Mouse (Mus musculus) cerebellum, adult 2 months (tissue): ENCODE measurements around the gene Gga1. TPM values are rescaled to one million over a fixed set of nuclear protein-coding genes. Genes with fewer than 3 reads are reported as not detected.

Experiments used
- DNase-seq, 2 experiments: peaks; one replicate each; pipeline ENCODE4 v3.0.0; 2021
- H3K27ac ChIP-seq: fragments of 200-500 bp; 2 replicates; pipeline ENCODE4 v1.5.1; 2012; ENCODE audit warnings: low read length, control low read depth, inconsistent platforms; ENCODE audit not compliant: insufficient read depth
- H3K27me3 ChIP-seq: fragments of 200-500 bp; 2 replicates; pipeline ENCODE4 v1.6.1; 2012; ENCODE audit warnings: inconsistent platforms, mild to moderate bottlenecking, low read length, moderate library complexity; ENCODE audit not compliant: control insufficient read depth, insufficient read depth
- H3K4me1 ChIP-seq: fragments of 200-500 bp; 2 replicates; pipeline ENCODE4 v1.6.1; 2011; ENCODE audit warnings: low read length; ENCODE audit not compliant: control insufficient read depth, insufficient read depth
- H3K4me3 ChIP-seq: fragments of 200-500 bp; replicated peaks from 2 replicates; pipeline ENCODE3; 2011; ENCODE audit warnings: mild to moderate bottlenecking, low read depth, low read length, control low read depth; ENCODE audit not compliant: insufficient read depth
- CTCF ChIP-seq: fragments of 200-500 bp; IDR thresholded peaks from 2 replicates; pipeline ENCODE4 v1.5.1; 2011; ENCODE audit warnings: low read depth, mild to moderate bottlenecking, control low read depth, low read length, moderate library complexity, borderline replicate concordance; ENCODE audit not compliant: insufficient read depth
- POLR2A ChIP-seq: fragments of 200-500 bp; IDR thresholded peaks from 2 replicates; pipeline ENCODE4 v1.6.1; 2011; ENCODE audit warnings: low read length, control low read depth, borderline replicate concordance; ENCODE audit not compliant: insufficient read depth
- WGBS: fragments of 180-500 bp; shearing (Covaris S2); methylation state at CpG from one replicate; pipeline ENCODE4 v1.1.7; 2018; 5-methylcytosine and 5-hydroxymethylcytosine counted together
- polyA plus RNA-seq: library from polyadenylated mRNA; depleted of rRNA; stranded (reverse); fragments of >200 nt; gene quantifications from 2 replicates; pipeline ENCODE4 v1.2.3, GENCODE M21; 2012

Gga1 gene
- polyA plus RNA-seq, 1 experiment: 80.8 TPM

DNA sequence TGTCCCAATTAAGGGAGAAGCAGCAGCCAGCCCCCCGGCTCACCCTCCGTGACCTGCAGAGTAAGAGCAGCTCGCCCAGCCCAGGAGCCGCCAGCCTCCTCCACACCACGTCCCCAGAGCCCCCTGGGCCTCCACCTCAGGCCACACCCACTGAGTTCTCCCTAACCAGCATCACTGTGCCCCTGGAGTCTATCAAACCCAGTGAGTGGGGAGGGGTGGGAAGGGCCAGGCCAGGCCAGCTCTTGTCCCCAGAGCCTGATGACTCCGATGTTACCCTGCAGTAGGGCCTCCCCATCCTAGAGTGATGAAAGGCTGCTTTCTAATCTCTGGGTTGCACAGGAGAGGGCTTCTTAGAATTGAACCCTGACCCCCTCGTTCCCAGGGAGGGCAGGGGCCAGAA is 15.4 kb downstream of the Gga1 start:
- 65% methylated on average over 7 of the region's 7 CpGs for WGBS
- TF ChIP-seq POLR2A: no peak
- TF ChIP-seq CTCF: no peak
- no peaks in the 10 kb centered on the region; the same call in 1 of the 2 replicates for H3K4me1 ChIP-seq
- no peaks in the 10 kb centered on the region for H3K27me3 ChIP-seq
- no peak overlapping the region for H3K27ac ChIP-seq
- H3K4me3 ChIP-seq: no peak overlapping the region
- no peak for DNase-seq

DNA sequence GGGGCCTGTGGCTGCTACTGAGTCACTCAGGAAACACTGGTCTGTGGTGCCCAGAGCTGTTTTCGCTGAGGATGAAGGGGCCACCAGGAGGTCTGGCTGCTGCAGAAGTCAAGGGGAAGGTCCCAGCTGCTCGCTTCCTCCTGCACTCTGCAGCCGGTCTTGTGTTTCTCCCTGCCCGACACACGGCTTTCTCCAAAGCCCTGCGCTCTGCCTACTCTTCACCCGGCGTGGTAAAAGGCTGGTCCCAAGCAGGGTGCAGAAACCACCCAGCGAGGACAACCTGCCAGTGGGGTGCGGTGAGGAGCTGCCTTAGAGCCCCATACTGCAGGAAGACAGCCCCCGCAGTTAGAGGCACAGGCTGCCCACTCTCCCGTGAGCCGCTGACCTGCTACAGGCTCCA is 17.7 kb downstream of the Gga1 start:
- H3K27me3 ChIP-seq: no peaks in the 10 kb centered on the region
- no peaks in the 10 kb centered on the region; the same call in 1 of the 2 replicates for H3K4me1 ChIP-seq
- 73% methylated on average over 13 of the region's 13 CpGs for WGBS
- DNase-seq: no peak
- H3K4me3 ChIP-seq: no peak overlapping the region
- H3K27ac ChIP-seq: no peak overlapping the region
- no peak for TF ChIP-seq POLR2A
- no peak for TF ChIP-seq CTCF

DNA sequence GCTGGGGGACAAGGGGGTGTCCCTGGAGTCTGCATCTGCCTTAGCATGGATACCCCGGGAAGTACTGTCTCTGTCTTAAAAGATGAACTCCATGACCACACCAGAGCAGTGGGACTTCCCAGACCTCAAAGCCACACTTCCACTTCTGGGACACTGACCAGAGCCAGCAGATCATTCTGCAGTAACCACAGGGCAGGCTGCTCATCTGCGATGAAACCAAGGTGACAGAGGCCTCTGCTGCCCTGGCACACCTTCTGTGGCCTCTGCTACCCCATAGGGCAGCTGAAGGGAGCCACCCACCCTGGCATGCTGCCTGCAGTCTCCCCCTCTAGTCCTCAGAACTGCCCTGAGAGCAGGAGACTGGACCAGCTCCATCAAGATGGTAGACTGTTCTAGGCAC is 18.8 kb downstream of the Gga1 start:
- WGBS: 66% methylated on average over 2 of the region's 2 CpGs
- no peak for TF ChIP-seq POLR2A
- H3K27ac ChIP-seq: no peak overlapping the region
- H3K4me3 ChIP-seq: no peak overlapping the region
- no peaks in the 10 kb centered on the region for H3K27me3 ChIP-seq
- H3K4me1 ChIP-seq: no peaks in the 10 kb centered on the region; the same call in 1 of the 2 replicates
- DNase-seq: no peak

DNA sequence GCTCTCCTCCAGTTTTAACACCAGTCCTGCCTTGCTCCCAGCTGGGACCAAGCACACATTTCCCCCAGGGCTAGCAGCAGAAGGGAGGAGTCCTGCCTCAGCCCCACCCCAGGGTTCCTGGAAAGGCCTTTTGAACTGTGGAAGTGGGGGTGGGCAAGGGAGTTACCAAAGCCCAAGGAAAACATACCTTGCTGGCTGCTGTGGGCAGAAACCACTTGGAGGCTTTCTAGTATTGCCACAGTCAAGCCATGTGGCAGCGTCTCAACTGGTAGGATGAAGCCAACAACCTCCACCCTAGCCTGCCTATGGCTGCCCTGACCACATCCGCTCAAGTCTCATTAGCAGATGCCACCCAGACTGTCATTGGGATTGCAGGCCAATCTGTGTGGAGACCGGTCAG is 19.2 kb downstream of the Gga1 start:
- Histone ChIP-seq H3K4me3 (no peak overlapping the region), H3K27ac (no peak overlapping the region), H3K4me1 (no peaks in the 10 kb centered on the region; the same call in 1 of the 2 replicates), H3K27me3 (no peaks in the 10 kb centered on the region)
- DNase-seq: no peak
- 30% methylated on average over 3 of the region's 3 CpGs for WGBS
- TF ChIP-seq POLR2A (no peak), CTCF (no peak)

DNA sequence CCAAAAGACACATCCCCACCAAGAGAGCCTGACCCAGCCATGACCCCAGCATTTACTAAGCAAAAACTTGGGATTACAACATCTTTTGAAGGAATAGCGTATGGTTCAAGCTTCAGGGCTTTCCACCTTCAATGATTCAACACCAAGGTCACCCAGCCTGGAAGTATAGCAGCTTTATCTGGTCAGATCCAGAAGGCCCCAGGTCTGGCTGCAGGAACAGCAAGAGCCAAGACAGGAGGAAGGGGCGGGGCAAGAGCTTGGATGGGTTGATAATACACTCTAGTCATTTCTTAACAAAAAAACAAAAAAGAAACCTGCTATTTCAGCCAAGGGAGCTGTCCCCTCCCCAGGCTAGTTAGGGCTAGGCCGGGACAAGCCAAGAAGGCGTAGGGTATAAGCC is 20.5 kb downstream of the Gga1 start:
- H3K4me1 ChIP-seq: no peaks in the 10 kb centered on the region; the same call in 1 of the 2 replicates
- H3K27me3 ChIP-seq: no peaks in the 10 kb centered on the region
- DNase-seq: no peak
- no peak for TF ChIP-seq POLR2A
- TF ChIP-seq CTCF: no peak
- no peak overlapping the region for H3K4me3 ChIP-seq
- H3K27ac ChIP-seq: no peak overlapping the region
- WGBS: 94% methylated on average over 4 of the region's 4 CpGs

DNA sequence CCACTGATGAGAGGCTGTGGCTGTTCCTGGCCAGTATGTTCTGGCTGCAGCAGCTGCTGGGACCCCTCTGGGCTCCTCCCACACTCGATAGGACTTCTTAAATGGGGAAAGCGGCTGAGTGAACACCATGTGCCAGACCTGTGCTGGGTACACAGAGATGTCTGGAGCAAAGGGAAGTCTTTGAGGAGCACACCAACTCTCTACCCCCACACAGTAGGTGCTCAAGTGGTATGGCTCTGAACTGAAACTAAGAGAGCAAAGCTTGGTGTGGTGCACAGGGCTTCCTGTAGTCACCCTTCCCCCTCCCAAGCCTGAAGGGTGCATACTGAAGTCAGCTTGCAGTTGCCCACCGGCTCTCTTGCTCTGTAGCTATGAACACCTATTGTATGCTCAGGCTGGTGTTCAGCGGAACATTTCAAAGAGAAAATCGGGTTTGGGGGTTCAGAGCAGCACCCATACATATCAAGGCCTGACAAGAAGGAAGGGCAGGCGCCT is 21.6 kb downstream of the Gga1 start:
- no peak overlapping the region for H3K4me3 ChIP-seq
- no peak overlapping the region for H3K27ac ChIP-seq
- H3K4me1 ChIP-seq: no peaks in the 10 kb centered on the region; the same call in none of the 2 replicates
- no peak for DNase-seq
- H3K27me3 ChIP-seq: no peaks in the 10 kb centered on the region
- 77% methylated on average over 6 of the region's 6 CpGs for whole genome bisulfite sequencing
- TF ChIP-seq CTCF (no peak), POLR2A (no peak)

DNA sequence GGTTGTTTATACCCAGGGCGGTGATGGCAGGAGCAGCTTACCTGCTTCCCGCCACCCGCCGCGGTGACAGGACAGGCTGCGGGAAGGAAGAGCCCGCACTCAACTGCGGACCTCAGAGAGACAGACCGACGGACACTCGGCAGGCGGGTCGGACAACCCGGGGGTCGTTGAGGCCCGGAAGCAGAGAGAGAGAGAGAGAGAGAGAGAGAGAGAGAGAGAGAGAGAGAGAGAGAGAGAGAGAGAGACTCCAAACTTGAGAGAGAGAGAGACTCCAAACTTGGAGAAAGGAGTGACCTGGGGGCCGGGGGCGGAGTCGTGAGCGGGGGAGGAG is 22.4 kb downstream of the Gga1 start, which contains the start of gene Gm49510:
Gm49510 (plus strand) TSS at position 259 of the 331 bp plus-strand sequence.
- no peaks in the 10 kb centered on the region; the same call in none of the 2 replicates for H3K4me1 ChIP-seq
- H3K27ac ChIP-seq: no peak within 1 kb of the TSS
- H3K27me3 ChIP-seq: no peaks in the 10 kb centered on the region
- TF ChIP-seq POLR2A: no peak
- TF ChIP-seq CTCF: no peak
- peak within 1 kb of the TSS; percentile 69 for H3K4me3 ChIP-seq
- 12% methylated on average over 19 of the region's 20 CpGs for WGBS
- DNase-seq: no peak

DNA sequence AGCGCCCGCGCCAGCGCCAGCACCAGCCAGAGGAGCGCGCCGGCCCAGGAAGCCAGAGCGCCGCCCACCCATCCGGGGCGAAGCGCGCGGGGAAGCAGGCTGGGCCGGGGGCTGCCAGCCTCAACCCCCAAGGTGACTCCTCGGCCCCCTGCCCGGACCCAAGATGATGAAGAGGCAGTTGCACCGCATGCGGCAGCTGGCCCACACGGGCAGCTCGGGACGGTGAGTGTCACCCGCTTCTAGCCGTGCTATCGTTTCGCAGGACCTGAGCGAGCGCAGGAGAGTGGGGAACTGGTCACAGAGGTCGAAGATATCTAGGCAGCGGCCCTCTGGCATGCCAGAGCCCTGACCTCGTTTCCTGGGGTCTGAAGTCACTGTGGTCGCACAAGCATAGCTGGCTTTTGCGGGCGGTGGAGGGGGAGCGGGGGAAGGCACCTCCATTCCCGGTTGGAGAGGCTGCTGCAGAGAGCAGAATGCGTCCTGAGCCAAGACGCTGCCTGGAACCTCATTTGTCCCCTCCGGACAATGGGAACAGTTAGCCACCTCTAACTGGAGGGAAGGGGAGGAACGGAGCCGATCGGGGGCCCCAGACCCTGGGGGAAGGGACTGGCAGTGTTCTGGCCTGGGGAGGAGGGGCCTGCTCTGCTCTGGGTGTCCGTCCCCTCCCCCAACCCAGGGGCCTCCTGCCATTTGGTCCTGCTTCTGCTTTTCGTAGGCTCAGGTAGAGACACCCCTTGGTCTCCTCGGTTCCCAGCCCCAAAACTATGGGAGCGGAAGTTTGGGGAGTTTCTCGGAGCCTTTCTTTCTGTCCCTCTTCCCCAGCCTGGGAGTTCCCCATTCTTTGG is 23.0 kb downstream of the Gga1 start, which contains the start of gene Sh3bp1:
Sh3bp1 (plus strand) TSS at position 29 of the 845 bp plus-strand sequence.
- Histone ChIP-seq H3K27me3 (no peaks in the 10 kb centered on the region), H3K27ac (no peak within 1 kb of the TSS), H3K4me1 (no peaks in the 10 kb centered on the region; the same call in none of the 2 replicates), H3K4me3 (peak within 1 kb of the TSS; percentile 69)
- 6% methylated on average over 47 of the region's 47 CpGs for WGBS
- TF ChIP-seq CTCF (no peak), POLR2A (no peak)
- peak; percentile 46 to 61 for DNase-seq
